Mouse (Mus musculus) cerebellum, adult 9-11 months (tissue): ENCODE measurements around the gene Zfand3.

Experiments used
- DNase-seq: peaks from one replicate; pipeline ENCODE4 v3.0.0; 2022

Zfand3 gene

DNA sequence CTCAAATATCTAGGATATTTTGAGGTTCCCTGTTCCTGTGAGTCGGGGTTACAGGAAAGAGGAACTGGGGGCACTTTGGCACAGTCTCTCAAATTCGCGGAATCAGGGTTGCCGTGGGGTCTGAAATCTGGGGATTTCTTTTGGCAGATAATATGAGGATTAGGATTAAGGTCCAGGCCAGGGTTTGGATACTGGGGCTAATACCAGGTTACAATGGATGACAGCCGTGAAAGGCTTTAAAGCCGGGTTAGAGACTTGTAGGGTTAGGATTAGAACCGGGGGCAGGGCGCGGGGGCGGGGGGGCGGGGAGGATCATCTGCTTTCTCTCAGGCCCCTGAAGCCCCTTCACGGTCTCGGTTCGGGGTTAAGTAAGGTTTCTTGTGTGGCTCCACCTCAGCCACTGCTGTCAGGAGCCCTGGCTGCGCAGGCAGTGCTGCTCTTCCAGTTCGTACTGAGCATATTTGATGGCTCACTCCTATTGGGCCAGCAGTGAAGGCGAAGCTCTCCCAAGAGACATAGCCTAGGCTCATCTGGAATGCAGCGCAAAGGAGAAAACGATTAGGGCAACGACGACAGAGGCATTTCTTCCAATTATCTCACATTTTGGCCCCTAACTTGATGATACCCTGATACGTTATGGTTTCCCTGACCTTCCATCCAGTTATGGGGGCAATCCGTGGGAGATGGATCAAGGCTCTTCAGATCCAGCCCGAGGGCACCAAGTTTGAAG is 5.8 kb upstream of the Zfand3 start:
- no peak for DNase-seq

DNA sequence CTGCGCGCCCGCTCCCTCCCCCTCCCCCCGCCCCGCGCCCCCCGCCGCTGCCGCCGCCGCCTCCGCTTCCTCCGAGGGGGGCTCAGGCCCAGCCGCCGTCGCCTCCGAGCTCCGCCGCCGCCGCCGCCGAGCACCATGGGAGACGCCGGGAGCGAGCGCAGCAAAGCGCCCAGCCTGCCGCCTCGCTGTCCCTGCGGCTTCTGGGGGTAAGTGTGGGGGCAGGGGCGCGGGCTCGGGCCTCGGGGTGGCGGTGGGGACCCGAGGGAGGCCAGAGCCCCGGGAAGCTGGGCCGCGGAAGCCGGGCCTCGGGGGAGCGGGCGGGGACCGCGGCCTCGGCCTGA is 540 bp downstream of the Zfand3 start:
- DNase-seq: no peak

DNA sequence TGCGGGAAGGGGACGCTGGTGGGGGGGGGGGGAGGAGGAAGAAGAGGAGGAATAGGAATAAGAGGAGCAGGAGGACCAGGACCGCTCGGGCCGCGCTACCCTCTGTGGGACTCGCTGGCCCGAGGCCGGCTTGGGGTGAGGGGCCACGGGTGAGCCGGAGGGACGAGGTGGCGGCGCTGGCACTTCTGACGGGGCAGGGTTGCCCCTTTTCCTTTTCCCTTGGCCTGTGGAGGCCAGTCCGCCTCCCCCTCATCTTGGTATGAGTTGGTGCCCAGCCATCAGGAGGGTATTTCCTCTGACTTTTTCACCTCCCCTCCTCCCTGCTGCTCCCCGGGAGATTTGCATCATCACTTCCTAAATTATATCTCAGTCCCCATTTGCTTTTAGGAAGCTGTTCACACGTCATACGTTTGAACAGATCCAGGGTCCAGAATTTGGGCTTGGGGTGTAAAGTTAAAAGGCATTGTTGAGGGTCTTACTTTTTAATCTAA is 963 bp downstream of the Zfand3 start:
- DNase-seq: peak; percentile 71

DNA sequence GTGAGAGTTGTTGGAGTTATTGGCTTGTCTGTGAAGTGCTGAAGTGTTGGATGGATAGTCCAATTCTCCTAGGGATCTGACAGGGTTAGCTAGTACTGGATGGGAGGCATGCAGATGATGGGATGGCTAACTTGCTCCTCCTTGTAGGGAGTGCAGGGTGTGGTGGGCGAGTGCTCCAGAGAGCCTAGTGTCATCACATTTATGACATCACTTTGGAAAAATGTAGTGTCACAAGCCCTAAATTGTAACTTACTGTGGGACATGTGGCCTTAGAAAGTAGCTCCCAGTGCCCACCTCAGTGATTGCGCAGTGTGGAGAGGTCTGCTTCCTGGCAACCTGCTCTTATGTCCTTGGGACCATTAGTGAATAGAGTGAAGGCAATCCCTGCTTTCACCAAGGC is 2.3 kb downstream of the Zfand3 start:
- DNase-seq: no peak

DNA sequence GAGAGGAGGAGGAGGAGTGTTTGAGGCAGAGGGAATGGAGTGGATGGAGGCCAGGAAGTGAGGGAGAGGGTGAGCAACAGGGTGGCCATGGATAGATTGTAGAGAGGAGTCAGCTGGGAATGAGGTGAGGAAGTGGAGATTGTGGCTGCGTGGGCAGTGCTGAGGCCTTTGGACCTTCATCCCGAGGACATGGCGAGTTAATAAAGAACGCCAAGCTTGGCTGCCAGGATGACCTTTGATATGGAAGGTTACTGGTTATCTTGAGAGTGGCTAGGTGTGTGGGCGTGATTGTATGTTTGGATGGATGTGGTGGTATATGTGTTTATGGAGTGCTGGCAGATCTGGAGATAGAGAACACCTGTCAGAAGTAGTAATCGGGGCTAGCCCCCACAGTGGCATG is 3.4 kb downstream of the Zfand3 start:
- DNase-seq: no peak

DNA sequence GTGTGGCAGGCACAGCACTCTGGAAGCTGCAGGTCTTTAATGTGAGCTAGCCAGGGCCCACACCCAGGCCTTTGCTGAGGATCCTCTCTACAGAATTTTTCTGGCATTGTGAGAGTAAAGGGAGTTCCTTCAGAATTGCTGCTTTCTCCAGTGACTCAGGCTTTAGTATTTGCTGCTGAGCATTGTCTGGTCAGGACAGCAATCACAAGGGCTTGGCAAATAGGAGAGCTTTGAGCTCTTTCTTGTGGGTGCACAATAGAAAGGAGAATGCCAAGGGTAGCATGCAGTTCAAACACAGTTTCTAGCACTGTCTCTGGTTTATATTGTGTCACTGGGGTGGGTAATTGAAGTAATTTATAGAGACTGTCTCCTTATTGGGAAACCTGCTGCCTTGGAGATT is 3.9 kb downstream of the Zfand3 start:
- DNase-seq: no peak

DNA sequence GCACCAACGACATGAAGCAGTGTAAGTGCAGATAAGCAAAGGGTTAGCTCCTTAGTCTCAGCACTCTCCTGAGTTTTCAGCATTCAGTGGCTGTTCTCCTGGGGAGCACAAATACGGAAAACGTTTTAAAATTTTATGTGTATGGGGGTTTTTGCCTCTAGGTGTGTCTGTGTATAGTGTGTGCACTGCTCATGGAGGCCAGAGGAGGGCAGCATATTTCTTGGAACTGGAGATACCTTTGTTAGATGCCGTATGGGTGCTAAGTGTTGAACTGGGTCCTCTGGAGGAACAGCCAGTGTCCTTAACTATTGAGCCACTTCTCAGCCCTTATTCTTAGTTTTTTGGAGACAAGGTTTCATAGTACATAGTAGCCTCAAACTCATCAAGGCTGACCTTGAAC is 10.1 kb downstream of the Zfand3 start:
- DNase-seq: no peak

DNA sequence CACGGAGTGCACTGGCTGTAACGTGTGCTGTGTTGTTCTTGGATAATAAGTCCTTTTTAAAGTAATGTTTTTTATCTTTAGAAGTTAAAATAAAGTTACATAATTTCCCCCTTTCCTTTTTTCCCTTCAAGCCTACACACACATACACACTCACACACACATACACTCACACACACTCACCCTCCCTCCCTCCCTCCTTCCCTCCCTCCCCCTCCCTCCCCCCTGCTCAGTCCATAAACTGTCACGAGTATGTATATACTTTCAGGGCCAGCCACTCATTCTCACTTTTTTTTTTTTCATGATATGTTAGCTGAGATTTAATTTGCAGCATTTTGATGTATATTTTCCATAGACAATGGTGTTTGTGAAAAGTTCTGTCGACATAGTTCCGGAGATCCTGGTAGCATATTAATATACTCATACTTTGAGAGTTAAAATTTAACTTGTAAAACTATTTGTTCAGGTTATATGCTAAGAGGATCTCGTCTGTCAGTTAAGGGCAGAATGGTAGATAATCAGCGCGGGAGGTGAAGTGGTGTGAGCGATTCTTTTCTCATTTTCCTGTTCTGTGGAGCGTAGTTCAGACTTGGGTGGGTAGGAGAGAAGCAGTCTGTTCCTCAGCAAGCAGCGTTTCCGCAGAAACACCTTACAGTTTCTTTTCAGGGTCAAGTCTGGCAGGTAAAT is 14.5 kb downstream of the Zfand3 start:
- DNase-seq: no peak

DNA sequence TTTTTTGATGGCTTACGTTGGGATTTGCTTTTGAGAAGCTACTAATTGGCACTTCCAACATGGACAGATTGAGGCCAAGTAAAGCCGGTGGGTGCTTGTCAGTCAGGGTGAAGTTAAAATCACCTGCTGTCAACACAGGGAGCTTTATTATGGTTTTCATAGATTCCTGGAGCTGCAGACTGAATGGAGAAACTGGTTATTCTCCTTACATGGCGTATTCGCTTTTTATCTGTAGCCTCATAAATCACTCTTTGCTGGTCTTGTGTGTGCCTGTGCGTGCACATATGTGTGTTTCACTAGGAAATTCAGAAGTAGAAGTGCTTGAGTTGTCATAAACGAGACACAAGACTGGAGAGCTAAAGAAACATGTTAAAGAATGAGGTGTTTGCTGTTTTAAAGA is 15.4 kb downstream of the Zfand3 start:
- DNase-seq: no peak

DNA sequence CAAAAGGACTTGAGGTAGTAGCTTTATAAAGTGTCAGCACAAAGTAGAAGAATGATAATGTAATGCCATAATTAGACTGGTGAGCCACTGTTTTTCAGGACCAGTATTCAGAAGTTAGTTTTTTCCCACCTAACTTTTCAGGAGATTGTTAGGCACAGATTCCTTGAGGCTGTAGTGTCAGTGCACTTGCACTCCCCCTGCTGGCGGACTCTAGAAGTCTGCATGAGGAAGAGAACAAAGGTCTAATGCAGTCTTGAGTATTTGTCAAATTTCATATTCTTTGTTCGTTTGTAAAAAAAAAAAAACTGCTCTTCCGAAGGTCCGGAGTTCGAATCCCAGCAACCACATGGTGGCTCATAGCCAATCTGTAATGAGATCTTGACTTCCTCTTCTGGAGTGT is 20.1 kb downstream of the Zfand3 start:
- DNase-seq: peak; percentile 62

DNA sequence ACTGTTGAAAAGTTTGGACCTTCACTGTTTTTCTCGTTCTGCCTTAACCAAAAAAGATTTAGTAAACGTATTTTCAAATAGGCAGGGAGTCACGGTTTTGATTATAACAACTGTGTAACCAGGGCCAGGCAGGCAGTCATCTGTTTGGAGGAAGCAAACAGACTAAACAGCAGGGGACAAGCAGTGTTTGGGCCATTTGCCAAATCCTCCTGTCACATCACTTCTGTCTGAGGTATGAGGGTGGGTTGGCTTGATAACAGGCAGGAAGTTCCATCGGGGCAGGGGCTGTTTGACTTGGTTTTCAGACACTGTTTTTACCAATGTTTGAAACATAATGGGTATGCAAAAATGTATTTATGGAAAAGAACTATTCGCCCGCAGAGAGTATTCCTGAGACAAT is 22.1 kb downstream of the Zfand3 start:
- peak; percentile 59 for DNase-seq

DNA sequence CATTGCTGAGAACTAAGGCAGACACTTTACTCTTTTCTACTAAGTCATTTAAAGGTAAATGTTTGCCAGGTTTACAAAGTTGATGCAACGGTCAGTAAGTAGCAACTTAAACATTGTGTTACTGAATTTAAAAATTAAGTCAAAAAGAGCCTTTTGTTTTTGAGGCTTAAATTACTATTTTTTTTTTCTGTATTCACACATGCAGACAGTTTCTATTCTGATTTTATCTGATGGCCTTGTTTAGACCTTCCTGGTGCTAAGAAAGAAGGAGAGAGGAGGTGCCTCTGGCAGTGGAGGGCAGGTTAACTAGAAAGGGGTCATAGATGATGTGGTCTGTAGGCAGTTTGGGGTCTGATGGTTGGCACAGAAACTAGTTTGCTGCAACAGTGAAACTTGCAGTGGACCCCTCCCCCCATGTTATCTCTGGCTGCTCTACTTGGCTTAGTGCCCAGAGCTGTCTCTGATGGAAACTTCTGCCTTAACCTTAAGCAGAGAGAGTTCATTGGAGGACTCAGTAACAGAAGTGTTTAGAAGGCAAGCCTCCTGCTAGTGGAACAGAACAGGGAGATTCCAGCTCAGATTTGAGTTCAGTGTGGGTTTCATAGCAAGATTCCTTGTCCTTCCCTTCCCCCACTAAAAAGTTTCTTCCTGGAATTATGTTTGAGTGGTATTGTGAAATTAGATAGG is 23.0 kb downstream of the Zfand3 start:
- no peak for DNase-seq

DNA sequence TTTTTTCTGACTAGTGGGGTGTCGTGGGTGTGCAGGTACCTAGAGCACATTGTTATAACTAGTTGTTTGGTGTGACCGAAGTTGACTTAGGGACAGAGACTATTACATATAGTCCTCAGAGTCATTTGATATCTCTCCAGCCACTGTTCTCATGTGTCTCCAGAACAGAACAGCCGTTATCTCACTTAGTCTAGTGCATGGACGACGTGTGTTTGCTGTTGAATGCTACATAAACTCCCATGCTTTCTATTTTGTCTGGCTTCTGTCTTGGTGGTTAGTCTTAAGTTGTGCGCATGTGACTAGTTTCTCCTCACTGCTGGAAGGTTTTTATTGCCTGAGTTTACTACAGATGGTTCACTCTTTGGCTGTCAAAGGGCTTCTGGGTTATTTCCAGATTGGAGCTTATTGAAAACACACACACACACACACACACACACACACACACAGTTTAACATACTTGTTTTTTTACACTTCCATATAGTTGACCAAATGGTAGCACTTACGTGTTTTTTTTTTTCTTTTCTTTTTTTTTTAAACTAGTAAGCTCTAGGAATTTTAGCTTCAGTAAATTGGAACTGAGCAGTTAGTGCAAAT is 25.2 kb downstream of the Zfand3 start:
- DNase-seq: no peak

DNA sequence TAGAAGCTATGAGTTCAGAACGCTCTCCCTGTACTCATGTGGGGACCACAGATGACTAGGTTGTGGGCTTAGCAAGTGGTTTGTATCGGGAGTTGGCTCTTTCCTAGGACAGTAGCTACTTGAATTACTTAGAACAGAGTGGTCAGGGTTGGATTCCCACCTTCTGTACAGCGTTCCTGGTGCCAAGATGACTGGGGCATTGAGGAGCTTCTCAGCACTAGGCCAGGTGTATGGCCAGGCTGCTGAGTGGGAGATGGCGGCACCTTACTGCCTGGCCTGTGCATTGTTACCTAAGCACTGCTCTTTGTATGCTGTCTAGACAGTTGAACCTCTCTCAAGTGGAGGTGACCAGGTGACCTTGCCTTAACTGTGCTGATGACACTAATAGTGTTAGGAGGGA is 28.3 kb downstream of the Zfand3 start:
- DNase-seq: peak; percentile 51

DNA sequence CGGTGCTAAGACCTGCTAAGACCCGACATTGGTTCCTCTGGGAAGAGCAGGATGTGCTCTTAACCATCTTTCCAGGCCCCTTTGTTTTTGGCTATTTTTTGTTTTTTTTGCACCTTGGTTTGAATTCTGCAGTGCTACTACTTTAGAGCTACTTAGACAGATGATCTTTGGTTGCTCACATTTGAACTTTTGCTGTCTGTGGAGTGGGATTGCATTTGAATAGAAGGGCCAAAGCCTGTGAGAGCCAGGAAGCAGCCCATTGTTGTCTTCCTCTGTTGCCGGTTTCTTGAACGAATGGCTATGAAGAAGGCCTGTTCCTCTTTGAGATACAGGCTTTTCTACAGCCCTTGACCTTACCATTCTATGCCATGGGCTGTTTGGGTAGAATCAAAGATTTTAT is 29.5 kb downstream of the Zfand3 start:
- no peak for DNase-seq

DNA sequence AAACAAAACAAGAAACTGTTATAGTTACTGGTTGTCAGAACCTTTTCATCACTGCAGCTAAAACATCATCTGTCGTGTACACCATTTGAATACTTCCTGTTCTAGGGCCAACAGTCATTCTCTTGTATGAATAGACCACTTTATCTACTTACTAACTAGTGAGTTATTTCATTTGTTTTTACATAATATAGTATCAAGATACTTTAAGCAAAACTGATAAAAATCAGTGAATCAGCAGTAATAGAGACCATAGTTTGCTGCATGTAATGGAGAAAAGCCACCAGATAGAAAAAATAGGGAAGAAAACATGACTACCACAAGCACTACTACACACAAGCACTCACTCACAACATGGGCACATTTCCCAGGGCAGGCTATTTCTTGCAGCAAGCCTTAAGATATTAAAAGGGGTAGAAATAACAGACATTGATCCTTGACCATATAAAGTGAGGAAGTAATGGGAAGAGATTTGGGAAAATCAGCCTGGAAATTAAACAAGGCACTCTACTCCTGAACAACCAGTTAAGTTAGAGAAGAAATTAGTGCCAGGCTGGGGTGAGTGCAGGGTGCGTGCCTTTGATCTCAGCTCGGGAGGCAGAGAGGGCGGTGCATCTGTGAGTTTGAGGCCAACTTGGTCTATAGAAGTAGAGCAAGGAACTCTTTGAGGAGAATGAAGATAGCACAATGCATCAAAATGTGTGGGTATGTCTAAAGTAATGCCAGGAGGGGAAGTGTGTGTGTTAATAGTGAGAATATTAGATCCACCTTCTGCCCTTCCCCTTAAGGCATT is 30.9 kb downstream of the Zfand3 start:
- DNase-seq: no peak

DNA sequence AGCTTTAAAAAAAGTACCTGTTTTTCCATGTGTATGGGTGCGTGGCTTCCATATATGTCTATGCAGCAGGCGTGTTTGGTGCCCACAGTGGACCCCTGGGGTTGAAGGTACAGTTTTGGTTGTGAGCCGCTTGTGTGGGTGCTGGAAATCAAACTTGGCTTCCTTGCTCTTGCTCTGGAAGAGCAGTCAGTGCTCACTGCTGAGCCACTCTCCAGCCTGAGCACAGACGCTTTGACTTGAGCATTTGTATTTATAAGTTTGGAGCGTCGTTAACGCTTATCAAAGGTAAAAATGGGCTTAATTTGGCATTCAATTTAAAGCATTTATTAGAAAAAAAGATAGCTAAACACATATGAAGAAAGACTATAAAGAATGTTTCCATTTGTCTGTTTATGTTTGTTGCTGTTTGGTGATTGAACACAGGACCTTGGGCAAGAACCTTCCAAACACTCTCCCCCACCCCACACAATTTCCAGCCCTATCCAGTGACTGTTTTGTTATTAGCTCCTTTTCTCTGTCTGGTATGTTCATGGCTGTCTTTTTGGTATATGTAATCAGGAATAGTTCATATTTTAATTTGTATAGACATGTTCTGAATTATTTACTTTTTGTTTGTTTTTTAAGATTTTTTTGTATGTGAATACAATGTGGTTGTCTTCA is 38.8 kb downstream of the Zfand3 start:
- DNase-seq: no peak

DNA sequence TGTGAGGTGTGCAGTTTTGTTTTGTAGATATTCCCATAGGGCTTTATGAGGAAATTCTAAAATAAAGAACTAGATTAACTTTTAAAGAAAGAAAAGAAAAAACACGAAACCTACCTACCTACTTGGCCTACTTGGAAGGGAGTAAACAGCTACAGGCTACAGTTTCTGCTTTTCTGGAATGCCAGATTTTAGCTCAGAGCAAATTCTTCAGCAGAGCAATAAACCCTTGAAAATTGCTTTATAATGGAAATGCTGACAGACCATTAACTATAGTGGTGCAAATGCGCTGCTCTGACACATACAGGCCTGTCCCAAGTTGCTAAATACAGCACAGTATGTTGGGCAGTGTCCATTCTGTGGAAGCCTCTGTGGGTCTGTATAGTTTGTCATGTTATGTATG is 40.6 kb downstream of the Zfand3 start:
- DNase-seq: no peak

DNA sequence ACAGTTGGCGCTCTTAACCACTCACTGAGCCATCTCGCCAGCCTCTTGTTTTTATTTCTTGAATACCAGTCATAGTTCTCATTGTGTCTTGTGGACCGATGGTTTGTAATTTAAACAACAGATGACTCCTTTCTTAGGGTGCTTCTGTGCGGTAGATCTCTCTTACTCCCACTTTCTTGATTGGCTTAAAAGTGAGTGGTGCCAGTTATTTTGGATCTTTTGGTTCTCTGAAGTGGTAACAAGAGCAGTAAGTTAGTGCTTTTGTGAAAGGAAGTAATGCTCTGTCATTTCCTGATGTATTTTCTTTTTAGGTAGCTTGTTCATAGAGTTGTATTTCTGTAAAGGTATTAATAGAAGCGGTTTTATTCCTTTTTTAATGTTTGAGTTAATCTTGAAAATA is 42.1 kb downstream of the Zfand3 start:
- no peak for DNase-seq

DNA sequence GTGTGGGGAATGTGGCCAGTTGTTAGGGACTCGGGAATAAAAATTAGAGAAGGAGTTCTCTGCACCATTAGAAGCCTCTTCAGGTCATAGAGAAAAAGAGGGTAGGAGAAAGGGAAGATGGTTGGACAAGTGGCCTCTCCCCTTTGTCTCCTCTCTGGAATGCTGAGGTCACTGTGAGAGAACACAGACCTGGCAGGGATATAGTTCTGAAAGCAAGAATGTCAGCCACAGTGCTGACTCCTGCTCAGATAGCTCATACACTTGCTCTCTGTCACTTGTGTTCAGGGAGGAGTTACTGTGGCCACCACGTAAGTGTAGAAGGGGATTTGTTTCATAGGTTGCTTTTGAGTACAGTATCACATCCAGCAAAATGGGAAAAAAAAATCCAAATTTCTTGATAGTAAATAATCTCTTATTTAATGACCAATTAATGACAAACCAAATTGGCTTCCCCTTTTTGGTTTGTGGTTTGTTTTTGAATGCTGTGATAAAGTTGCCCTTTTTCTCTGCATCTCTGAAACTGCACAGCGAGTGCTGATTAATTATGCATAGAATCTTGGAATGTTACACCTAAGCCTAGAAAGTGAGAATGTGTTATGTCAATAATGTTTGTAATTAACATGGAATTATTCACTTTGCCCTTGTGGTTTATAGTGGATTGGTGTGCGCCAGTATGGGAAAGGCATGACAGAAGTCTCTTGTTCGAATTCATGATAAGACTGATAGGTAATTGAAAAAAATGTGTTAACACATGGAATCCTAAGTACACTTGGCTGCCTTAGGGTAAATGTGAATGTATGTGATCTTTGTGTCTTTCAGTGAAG is 47.2 kb downstream of the Zfand3 start:
- DNase-seq: no peak

DNA sequence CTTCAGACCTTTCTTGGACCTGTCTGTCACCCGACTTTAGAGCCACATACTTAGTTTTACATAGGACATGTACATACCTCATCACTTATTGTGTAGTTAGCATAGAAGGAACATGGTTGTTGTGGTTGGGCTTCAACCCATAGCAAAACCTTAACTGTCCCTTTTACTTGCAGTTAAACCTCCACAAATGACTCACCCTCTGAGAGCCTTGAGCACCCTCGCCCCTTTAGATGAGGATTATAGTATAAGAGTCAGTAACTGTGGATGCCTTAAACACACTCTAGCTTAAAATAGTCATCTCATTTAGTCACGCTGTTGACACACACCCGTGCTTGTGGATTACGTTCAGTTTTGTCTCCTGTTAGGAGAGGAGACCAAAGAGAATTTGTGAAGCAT is 47.8 kb downstream of the Zfand3 start:
- DNase-seq: no peak

DNA sequence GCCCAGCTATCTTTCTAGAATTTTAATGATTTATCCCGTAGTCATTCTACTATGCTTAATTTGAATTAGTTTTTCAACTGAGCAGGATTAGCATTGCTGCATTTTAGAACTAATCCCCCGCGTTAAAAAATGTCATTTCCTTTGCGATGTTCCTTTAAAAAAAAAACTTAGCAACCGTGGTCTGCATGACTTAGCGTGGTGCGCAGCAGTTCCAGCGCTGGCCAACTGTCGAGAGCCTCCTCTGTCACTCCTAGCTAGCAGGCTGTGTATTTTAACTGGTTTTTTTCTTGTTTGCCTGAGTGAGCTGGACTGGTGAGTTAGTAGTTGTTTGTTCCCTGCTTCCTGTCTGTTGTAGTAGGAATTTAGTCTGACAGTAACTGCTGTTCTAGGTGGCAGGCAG is 48.9 kb downstream of the Zfand3 start:
- no peak for DNase-seq
